Mouse (Mus musculus) CH12.LX (cell line): ENCODE results near the gene Lsm2. TPM values are rescaled to one million over a fixed set of nuclear protein-coding genes. Genes with fewer than 3 reads are reported as not detected.

Experiments
- DNase-seq: peaks from one replicate; pipeline ENCODE4 v3.0.0-alpha.2; 2013; ENCODE audit errors: extremely low read depth
- H3K27ac ChIP-seq: 2 replicates; pipeline ENCODE4 v1.5.1; 2012; ENCODE audit warnings: low read depth, mild to moderate bottlenecking, control low read depth, moderate library complexity; ENCODE audit not compliant: insufficient read depth
- H3K27me3 ChIP-seq: replicated peaks from 2 replicates; pipeline ENCODE3; 2012; ENCODE audit warnings: inconsistent platforms
- H3K36me3 ChIP-seq, 2 experiments: replicated peaks in 1 of 2; 2 replicates each; pipeline versions ENCODE3 to v1.6.1; 2012; ENCODE audit warnings: inconsistent platforms in 1 of 2, low read length in 1 of 2, mild to moderate bottlenecking in 1 of 2, mixed read lengths in 1 of 2, moderate library complexity in 1 of 2; ENCODE audit not compliant: control insufficient read depth in 1 of 2, insufficient read depth in 1 of 2
- H3K4me1 ChIP-seq, 2 experiments: 2 replicates each; pipeline ENCODE4 v1.6.1; 2012; ENCODE audit warnings: inconsistent platforms in 1 of 2, moderate library complexity in 1 of 2; ENCODE audit not compliant: insufficient read depth in 2 of 2, control insufficient read depth in 1 of 2
- H3K4me2 ChIP-seq: 2 replicates; pipeline ENCODE4 v1.6.1; 2012; ENCODE audit warnings: low read depth, mild to moderate bottlenecking, control low read depth; ENCODE audit not compliant: poor library complexity, insufficient read depth, severe bottlenecking
- H3K4me3 ChIP-seq, 3 experiments: fragments of 150-350 bp in 1 of 3; sonication (generic) in 1 of 3; replicated peaks in 1 of 3; 2 replicates each; pipeline versions ENCODE3 to v1.5.1; 2011 to 2012; ENCODE audit warnings: low read depth in 2 of 3, low read length in 2 of 3, mild to moderate bottlenecking in 2 of 3, moderate library complexity in 2 of 3, control low read depth in 1 of 3, improper control_type of control experiment in 1 of 3, inconsistent platforms in 1 of 3, mixed read lengths in 1 of 3; ENCODE audit not compliant: poor library complexity in 1 of 3
- H3K79me2 ChIP-seq: replicated peaks from 2 replicates; pipeline ENCODE4 v1.6.1; 2012; ENCODE audit warnings: mild to moderate bottlenecking, moderate library complexity; ENCODE audit not compliant: control insufficient read depth, poor library complexity, insufficient read depth, severe bottlenecking; ENCODE audit errors: extremely low read depth
- H3K9ac ChIP-seq: 2 replicates; pipeline ENCODE4 v1.6.1; 2012; ENCODE audit warnings: low read depth, mild to moderate bottlenecking, control low read depth, moderate library complexity; ENCODE audit not compliant: insufficient read depth
- H3K9me3 ChIP-seq: replicated peaks from 2 replicates; pipeline ENCODE3; 2012; ENCODE audit warnings: low read length, inconsistent platforms, mixed read lengths
- CHD2 ChIP-seq: IDR thresholded peaks from 2 replicates; pipeline ENCODE4 v1.6.1; 2011; ENCODE audit warnings: low read length, improper control_type of control experiment
- CTCF ChIP-seq, 2 experiments: IDR thresholded peaks in 1 of 2; conservative IDR thresholded peaks in 1 of 2; 2 replicates each; pipeline ENCODE4 v1.5.1; 2011 to 2012; ENCODE audit warnings: low read depth in 2 of 2, low read length in 2 of 2, improper control_type of control experiment in 1 of 2, inconsistent platforms in 1 of 2, mild to moderate bottlenecking in 1 of 2, moderate library complexity in 1 of 2
- E2F4 ChIP-seq: IDR thresholded peaks from 2 replicates; pipeline ENCODE4 v1.6.1; 2011; ENCODE audit warnings: low read depth, low read length, improper control_type of control experiment; ENCODE audit not compliant: insufficient replicate concordance
- EP300 ChIP-seq: IDR thresholded peaks from 2 replicates; pipeline ENCODE4 v1.6.1; 2011; ENCODE audit warnings: low read length, improper control_type of control experiment
- ETS1 ChIP-seq: conservative IDR thresholded peaks from 2 replicates; pipeline ENCODE4 v1.6.1; 2012; ENCODE audit warnings: low read depth, mild to moderate bottlenecking, inconsistent platforms, low read length, improper control_type of control experiment, moderate library complexity
- JUN ChIP-seq: IDR thresholded peaks from 2 replicates; pipeline ENCODE4 v1.6.1; 2011; ENCODE audit warnings: low read depth, mild to moderate bottlenecking, low read length, improper control_type of control experiment, moderate library complexity; ENCODE audit not compliant: insufficient read depth
- JUND ChIP-seq: conservative IDR thresholded peaks from 2 replicates; pipeline ENCODE4 v1.6.1; 2011; ENCODE audit warnings: low read depth, low read length, improper control_type of control experiment
- MAZ ChIP-seq: IDR thresholded peaks from 2 replicates; pipeline ENCODE4 v1.6.1; 2012; ENCODE audit warnings: low read depth, mild to moderate bottlenecking, inconsistent platforms, low read length, improper control_type of control experiment, moderate library complexity
- POLR2AphosphoS2 ChIP-seq: IDR thresholded peaks from 2 replicates; pipeline ENCODE4 v1.6.1; 2011; ENCODE audit warnings: low read depth, low read length, improper control_type of control experiment
- SMC3 ChIP-seq: IDR thresholded peaks from 2 replicates; pipeline ENCODE4 v1.6.1; 2011; ENCODE audit warnings: low read depth, low read length, improper control_type of control experiment
- TCF12 ChIP-seq: IDR thresholded peaks from 2 replicates; pipeline ENCODE4 v1.6.1; 2014; ENCODE audit warnings: low read depth, mild to moderate bottlenecking, inconsistent platforms, low read length, improper control_type of control experiment
- USF1 ChIP-seq: IDR thresholded peaks from 2 replicates; pipeline ENCODE4 v1.6.1; 2014; ENCODE audit warnings: low read depth, mild to moderate bottlenecking, inconsistent platforms, low read length, improper control_type of control experiment
- ZKSCAN1 ChIP-seq: IDR thresholded peaks from 2 replicates; pipeline ENCODE4 v1.6.1; 2012; ENCODE audit warnings: low read depth, inconsistent platforms, low read length, improper control_type of control experiment, borderline replicate concordance
- ZMIZ1 ChIP-seq: IDR thresholded peaks from 2 replicates; pipeline ENCODE4 v1.6.1; 2012; ENCODE audit warnings: low read depth, mild to moderate bottlenecking, inconsistent platforms, low read length, improper control_type of control experiment
- dilution Hi-C: fragments of 300-500 bp; cut with MboI; formaldehyde crosslinking; loops from 2 replicates; pipeline ENCODE4 v1.14.3; 2020; ENCODE audit warnings: low sequenced_read_pairs; ENCODE audit not compliant: extremely low pct_unique_long_range_greater_than_20kb, extremely low pct_ligation_motif_present
- in situ Hi-C: fragments of 300-500 bp; cut with MboI; formaldehyde crosslinking; loops from 3 replicates; pipeline ENCODE4 v1.14.3; 2019; ENCODE audit warnings: low sequenced_read_pairs, low pct_ligation_motif_present, low pct_unique_long_range_greater_than_20kb, mixed read lengths
- polyA plus RNA-seq: library from polyadenylated mRNA; unstranded; fragments of >175 nt; gene quantifications from 2 replicates; pipeline ENCODE4 v1.2.1, GENCODE M21; 2012; ENCODE audit warnings: low read depth; ENCODE audit not compliant: insufficient read length
- total RNA-seq, 2 experiments: library from RNA; depleted of rRNA; stranded (reverse); fragments of 300-350 nt in 1 of 2; fragments of >200 nt in 1 of 2; gene quantifications; 2 replicates each; pipeline ENCODE4 v1.2.3; 2012 to 2014

Gene Lsm2
- total and polyA plus RNA-seq, 3 experiments: 104 to 345 (median 135) TPM

GRCm38 (mm10) chr17:35007387-35007991 lies 25.8 kb downstream of the Lsm2 start:
- TF ChIP-seq CTCF (conservative IDR thresholded peaks at IDR 0.05 in 1 of 2, IDR thresholded peaks at IDR 0.05 in 1 of 2; ENCODE audit: low read depth in 2 of 2, low read length in 2 of 2) (peak in 1 of 2 experiments; percentile 22; a peak in 1 of 4 replicates), EP300 (no peak)
- Histone ChIP-seq H3K4me3 (no peak overlapping the region), H3K27ac (no peak overlapping the region), H3K79me2 (peaks cover 37% of the 10 kb centered on the region), H3K4me2 (no peak overlapping the region), H3K27me3 (no peaks in the 10 kb centered on the region), H3K9ac (no peak overlapping the region), H3K9me3 (no peaks in the 10 kb centered on the region), H3K4me1 (peaks cover 5 to 30% of the 10 kb centered on the region in 2 experiments; a peak in 3 of 4 replicates), H3K36me3 (peaks cover 67 to 81% of the 10 kb centered on the region in 2 experiments)
- in situ Hi-C loops (no loop called here), dilution Hi-C loops (no loop called here)
- DNase-seq: peak; percentile 62

GRCm38 (mm10) chr17:35009586-35009985 lies 27.9 kb downstream of the Lsm2 start:
- in situ Hi-C loops (no loop called here), dilution Hi-C loops (no loop called here)
- H3K36me3 ChIP-seq: peaks cover 82 to 92% of the 10 kb centered on the region in 2 experiments

DNA sequence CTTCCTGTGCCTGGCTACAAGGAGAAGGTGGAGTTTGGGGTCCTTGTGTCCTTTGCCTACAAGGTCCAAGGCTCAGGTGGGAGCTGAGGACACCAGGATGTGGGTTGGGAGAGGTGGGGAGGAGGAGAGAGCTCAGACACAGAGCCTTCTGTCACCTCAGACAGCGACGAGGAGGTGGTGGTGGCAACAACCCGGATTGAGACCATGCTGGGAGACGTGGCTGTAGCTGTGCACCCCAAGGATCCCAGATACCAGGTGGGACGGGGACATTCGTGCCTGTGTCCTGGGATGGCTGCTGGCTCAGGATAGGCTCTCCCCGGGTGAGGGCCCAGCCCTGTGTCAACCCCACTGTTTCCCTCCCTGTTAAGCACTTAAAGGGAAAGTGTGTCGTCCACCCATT lies 29.8 kb downstream of the Lsm2 start:
- peaks cover 90 to 97% of the 10 kb centered on the region in 2 experiments for H3K36me3 ChIP-seq
- no peak for TF ChIP-seq ZMIZ1
- TF ChIP-seq ZKSCAN1: no peak

More at GRCm38 (mm10) chr17:35009586-35009985, 27.9 kb downstream of the Lsm2 start:
- H3K79me2 ChIP-seq: peaks cover 16% of the 10 kb centered on the region
- H3K27ac ChIP-seq: no peak overlapping the region
- no peak overlapping the region for H3K4me3 ChIP-seq
- TF ChIP-seq SMC3 (no peak), TCF12 (no peak), E2F4 (no peak), ETS1 (no peak), POLR2AphosphoS2 (no peak), USF1 (no peak), JUN (no peak), CHD2 (no peak), MAZ (no peak), CTCF (conservative IDR thresholded peaks at IDR 0.05 in 1 of 2, IDR thresholded peaks at IDR 0.05 in 1 of 2; ENCODE audit: low read depth in 2 of 2, low read length in 2 of 2) (no peak), JUND (no peak)
- H3K9me3 ChIP-seq: no peaks in the 10 kb centered on the region
- no peak overlapping the region for H3K9ac ChIP-seq
- no peak overlapping the region for H3K4me2 ChIP-seq
- no peak for DNase-seq
- H3K4me1 ChIP-seq: peaks cover 5 to 30% of the 10 kb centered on the region in 2 experiments; a peak in 3 of 4 replicates
- no peaks in the 10 kb centered on the region for H3K27me3 ChIP-seq

More for the DNA sequence above, 29.8 kb downstream of the Lsm2 start:
- Histone ChIP-seq H3K4me2 (no peak overlapping the region), H3K79me2 (peaks cover 5% of the 10 kb centered on the region), H3K27ac (no peak overlapping the region), H3K9ac (no peak overlapping the region), H3K4me3 (no peak overlapping the region), H3K27me3 (no peaks in the 10 kb centered on the region), H3K4me1 (peaks cover 0 to 32% of the 10 kb centered on the region in 2 experiments; a peak in 2 of 4 replicates), H3K9me3 (no peaks in the 10 kb centered on the region)
- in situ Hi-C loops (loop anchor here (10.0 kb wide), 1 partner anchor 223 kb away; the partner anchor contains the start of genes Atp6v1g2 and Nfkbil1), dilution Hi-C loops (no loop called here)
- no peak for DNase-seq
